Mouse (Mus musculus): ENCODE measurements around the gene Rhot2.

DNA sequence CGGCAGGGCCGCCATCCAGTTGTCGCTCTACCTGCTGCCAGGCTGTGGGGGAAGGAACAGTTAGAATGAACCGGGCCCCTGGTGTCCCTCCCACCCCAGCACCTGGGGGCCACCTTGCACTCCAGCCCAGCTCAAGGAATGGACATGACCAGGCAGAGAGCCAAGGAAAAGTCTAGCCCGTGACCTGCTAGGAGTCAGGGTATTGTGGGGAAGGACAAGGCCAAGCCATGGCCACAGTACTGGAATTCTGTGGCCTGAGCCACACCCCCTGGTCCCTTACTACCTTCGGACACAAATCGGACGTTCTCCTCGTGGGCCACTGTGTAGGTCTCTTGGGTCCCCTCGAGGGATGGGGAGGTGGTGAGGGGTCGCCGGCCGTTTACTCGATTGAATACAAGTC is 19.7 kb upstream of the Rhot2 start:
- TF ChIP-seq CTCF (IDR thresholded peaks at IDR 0.05; ENCODE audit: borderline replicate concordance, control insufficient read depth, extremely low read depth, insufficient read depth, low read length, poor library complexity) (no peak), POLR2A (IDR thresholded peaks at IDR 0.05; ENCODE audit: control insufficient read depth, extremely low read depth, insufficient read depth, low read length, poor library complexity) (no peak)
